Mouse (Mus musculus): Measurements from ENCODE around the gene Dimt1.
"Not testable (repeated sequence)": the region's sequence is repeated elsewhere in the genome, so short reads cannot be mapped to it uniquely, and the experiment has no call there.

Gene Dimt1

GRCm38 (mm10) chr13:106946594-106947540, at the start of gene Dimt1:
TSS of gene Dimt1 (plus strand) at chr13:106947127.
- in situ Hi-C loops (cut with MboI, MseI): loop anchor here (5.0 kb wide), 1 partner anchor 155 kb away; no protein-coding TSS in a partner anchor

GRCm38 (mm10) chr13:106904637-106905036, 42.3 kb upstream of the Dimt1 start:
- in situ Hi-C loops (cut with MboI, MseI): no loop called here

GRCm38 (mm10) chr13:106905154-106905553, 41.8 kb upstream of the Dimt1 start:
- in situ Hi-C loops (cut with MboI, MseI): not testable (repeated sequence)

DNA sequence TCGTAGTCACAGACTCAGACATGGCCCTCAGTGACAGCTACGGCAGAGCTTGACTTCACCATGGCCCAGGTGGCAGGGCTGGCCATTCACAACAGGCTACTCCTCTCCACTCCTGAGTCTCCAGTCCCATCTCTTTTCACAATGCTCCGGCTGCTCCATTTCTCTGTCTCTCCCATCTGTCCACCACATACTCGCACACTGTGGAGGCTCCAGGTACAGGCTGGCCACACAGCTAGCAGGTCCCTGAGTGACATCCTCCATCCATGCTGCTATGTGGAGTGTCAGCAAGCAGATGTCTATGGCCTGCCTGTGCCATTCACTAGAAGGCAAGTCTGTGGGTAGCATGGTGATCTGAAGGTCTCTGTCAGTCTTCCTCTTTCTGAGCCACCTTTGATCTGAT, 39.7 kb upstream of the Dimt1 start:
- in situ Hi-C loops (cut with MboI, MseI): no loop called here

- in situ Hi-C loops (cut with MboI, MseI): no loop called here
These were observed 36.8 kb upstream of the Dimt1 start for GRCm38 (mm10) chr13:106910096-106910495.

GRCm38 (mm10) chr13:106913125-106913736, 33.7 kb upstream of the Dimt1 start:
- in situ Hi-C loops (cut with MboI, MseI): no loop called here

DNA sequence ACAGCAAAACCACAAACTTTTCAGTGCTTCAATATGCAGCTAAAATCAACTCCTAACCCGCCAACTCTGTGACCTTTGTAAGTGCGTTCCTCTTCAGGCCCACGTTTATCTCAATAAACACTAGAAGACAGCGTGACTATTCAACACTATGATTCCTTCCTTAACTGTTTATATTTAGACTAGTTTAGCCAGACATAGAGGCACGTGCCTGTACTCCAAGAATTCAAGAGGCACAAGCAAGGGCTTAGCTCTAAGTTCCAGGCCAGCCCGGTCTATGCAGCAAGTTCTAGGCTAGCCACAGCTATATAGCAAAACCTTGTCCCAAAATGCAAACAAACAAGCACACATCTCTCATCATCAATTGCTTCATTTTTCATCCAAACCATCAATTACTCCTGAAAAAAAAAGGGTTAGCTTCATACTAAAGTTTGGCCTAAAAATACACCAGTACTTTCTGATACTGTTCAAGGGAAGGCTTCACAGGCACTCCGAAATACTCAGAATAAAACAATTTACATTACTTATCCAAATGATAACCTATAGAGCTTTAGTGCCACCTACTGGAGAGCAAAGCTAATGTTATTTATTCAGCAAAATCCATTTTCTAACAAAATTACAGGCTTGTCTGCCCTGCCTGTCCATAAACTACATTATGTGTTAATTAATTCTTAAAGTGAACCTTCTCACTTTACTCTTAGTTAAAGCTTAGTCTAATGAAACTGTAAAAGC, 28.4 kb upstream of the Dimt1 start:
- in situ Hi-C loops (cut with MboI, MseI): no loop called here

DNA sequence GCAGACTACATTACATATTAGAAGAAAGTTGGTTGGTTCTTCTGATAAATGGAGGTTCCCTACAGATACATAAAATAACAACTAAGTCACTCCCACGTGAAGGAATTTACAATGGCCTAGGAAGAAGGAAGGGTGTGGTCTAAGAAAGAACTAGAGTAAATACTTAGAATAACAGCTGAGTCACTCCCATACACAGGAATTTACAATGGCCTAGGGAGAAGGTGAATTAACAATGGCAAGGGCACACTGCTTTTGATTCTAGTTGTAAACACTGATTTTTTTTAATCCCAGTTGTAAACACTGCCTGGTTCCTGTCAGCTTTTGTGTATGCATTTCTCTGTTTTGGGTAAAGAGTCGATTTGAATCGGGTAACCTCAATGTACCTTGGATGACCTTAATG, 21.0 kb upstream of the Dimt1 start:
- in situ Hi-C loops (cut with MboI, MseI): not testable (repeated sequence)

- in situ Hi-C loops (cut with MboI, MseI): no loop called here
These were observed 18.6 kb upstream of the Dimt1 start for GRCm38 (mm10) chr13:106928296-106928695.

GRCm38 (mm10) chr13:106929201-106929600, 17.7 kb upstream of the Dimt1 start:
- in situ Hi-C loops (cut with MboI, MseI): no loop called here

DNA sequence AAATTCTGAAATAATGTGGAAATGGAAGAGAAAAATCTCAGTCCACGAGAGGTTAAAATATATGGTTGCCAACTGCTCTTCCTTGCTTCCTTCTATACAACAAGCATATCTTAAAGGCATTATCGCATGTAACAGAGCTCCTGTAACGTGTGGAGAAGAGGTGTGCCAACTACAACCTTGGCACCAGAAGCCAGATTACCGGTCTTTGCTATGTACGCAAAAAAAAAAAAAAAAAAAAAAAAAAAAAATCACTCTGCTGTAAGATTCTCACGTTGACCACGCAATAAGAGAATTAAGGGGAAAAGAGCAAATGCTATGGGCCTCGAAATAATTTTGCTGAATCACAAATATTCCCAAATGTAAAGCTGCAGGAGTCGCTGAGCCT, 11.1 kb upstream of the Dimt1 start:
- in situ Hi-C loops (cut with MboI, MseI): no loop called here

DNA sequence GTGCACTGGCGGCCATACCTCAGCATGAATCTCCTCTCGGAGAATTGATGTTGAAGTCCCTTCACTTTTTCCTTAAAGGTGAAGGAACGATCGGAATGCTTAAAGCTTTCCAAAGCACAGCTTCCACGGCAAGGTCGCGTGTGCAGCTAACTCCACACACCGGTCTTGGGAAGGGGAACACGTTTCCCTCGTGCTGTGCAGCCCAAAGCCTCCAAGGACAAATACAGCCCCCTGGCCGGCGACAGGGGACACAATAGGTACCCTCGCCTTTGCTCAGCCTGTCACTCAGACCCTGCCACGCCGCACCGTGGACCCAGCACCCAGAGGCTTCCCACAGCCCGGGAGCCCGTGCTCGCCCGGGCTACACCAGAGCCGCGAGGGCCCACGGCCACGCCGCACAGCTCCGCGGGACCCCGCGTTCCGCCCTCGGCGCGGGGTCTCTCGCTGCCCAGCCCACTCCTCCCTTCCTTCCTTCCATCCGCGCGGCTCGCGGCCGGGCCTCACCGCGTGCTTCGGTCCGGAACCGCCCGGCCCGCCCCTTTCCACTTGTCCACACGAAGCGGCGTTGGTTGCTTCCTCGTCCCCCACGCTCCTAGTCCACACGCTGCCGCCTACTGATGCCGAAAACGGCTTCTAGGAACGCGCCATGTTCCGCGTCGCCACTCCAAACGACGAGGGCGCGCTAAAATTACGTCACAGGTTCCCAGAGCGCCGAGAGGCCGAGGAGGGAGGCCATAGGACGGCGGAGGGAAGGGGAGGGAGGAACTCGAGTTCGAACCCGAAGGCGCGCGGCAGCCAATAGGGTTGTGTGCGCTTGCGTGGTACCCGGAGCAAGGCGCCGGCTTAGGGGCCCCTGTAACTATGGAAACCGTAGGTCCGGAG, 10.4 kb upstream of the Dimt1 start, which contains the start of gene Ipo11:
Gene Ipo11, minus strand, starts transcription at position 703 of the 882 bp plus-strand sequence.
- in situ Hi-C loops (cut with MboI, MseI): no loop called here

DNA sequence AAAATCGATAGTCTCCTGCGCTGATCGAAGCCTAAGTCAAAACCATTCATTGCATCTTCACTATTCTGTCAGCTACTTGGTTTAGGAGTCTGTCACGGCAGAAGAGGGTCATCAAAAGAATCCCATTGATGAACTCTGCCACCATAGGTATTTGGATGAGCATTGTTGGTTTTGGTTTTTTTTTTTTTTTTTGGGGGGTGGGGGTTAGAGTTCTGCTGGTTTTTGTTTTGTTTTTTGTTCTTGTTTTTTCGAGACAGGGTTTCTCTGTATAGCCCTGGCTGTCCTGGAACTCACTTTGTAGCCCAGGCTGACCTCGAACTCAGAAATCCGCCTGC, 9.8 kb upstream of the Dimt1 start:
- in situ Hi-C loops (cut with MboI, MseI): no loop called here

DNA sequence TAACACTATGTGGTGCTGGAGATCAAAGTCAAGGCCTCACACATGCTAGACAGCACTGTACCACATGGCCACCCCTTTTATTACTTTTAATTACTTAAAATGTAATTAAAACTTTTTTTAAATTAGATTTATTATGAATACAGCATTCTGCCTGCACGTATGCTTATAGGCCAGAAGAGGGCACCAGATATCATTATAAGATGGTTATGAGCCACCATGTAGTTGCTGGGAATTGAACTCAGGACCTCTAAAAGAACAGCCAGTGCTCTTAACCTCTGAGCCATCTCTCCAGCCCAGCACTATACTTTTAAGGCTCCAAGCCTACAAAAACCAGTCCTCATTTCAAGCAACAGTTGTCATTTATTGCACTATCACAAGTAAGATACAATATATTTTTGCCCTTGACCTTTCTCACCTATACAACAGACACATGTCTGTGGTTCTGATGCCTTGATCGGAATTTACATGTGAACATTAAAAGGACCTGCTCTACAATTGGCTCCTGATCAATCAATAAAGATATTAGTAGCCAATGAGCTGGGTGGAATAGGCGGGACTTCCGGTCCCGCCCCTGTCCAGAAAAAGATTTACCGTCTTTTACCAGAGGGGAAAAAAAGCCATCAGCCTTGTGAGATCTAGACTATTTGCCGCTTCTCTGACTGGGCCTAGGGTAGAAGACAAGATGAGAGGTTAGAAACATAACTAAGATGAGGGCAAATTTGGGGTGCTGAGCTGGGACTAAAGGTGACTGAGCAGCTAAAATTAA, 5.5 kb upstream of the Dimt1 start:
- in situ Hi-C loops (cut with MboI, MseI): loop anchor here (5.0 kb wide), 1 partner anchor 66 kb away; no protein-coding TSS in a partner anchor

DNA sequence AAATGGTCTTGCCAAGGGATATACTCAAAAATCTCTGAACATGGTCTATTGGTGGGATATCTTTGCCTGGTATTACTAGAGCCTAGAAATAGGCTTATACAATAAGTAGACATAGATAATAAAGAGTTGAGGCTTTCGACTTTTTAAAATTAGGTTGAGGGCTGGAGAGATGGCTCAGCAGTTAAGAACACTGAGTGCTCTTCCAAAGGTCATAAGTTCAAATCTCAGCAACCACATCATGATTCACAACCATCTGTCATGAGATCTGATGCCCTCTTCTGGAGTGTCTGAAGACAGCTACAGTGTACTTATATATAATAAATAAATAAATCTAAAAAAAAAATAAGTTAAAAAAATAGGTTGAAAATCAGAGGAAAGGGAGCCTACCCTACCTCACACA, 4.2 kb upstream of the Dimt1 start:
- in situ Hi-C loops (cut with MboI, MseI): loop anchor here (5.0 kb wide), 1 partner anchor 65 kb away; no protein-coding TSS in a partner anchor

- in situ Hi-C loops (cut with MboI, MseI): loop anchor here (5.0 kb wide), 1 partner anchor 157 kb away; no protein-coding TSS in a partner anchor
These were observed 1.4 kb upstream of the Dimt1 start for GRCm38 (mm10) chr13:106945518-106945917.

DNA sequence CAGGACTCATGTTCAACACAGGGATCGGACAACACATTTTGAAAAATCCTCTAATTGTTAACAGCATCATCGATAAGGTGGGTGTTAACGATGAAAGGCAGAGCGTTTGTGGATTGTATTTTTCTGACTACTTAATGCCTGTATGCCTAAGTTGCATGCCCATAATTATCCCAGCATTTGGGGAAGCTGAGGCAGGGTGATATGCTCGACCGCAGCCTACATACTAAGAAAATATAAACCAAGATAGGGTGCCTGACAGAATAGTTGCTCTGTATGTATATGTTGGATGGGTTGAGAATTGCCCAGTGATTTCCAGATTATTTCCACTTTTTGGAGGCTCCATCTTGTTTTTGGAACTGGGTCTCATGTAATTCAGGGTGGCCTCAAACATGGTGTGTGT, 656 bp downstream of the Dimt1 start:
- in situ Hi-C loops (cut with MboI, MseI): loop anchor here (5.0 kb wide), 1 partner anchor 155 kb away; no protein-coding TSS in a partner anchor

DNA sequence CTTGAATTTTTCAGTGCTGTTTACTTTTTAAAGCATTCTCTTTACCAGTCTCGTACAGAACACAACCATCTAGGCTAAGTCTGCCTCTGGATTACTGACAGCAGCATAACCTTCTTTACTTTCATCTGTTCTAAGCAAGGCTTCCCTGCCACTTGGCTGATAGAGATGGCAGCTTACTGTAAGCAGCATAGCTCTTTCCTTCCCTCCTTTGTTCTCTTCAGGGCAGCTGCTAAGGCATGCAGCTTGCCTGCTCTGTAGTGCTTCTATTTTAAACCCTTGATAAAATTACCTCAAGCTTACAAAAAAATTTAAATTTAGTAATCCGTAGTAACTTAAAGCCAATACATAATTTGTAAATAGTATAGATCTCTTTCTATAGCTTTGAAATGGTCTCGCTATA, 8.0 kb downstream of the Dimt1 start:
- in situ Hi-C loops (cut with MboI, MseI): no loop called here

DNA sequence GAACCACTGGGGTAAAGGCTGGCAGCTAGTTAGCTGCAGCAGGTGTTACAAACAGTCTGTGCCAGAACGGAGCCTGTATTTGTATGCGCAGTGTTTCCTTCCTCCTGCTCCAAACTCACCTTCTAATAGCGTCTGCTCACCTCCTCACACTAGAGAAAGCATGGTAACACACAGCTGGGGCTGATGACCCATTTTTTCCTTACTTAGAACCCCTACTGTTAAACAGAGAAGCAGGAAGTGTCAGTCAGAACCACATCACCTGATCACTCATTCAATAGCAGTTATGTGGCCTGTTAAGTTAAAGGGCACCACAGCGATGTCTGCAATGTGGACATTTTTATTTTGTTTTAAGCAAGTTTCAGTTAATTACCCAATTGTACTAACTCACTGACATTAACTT, 10.6 kb downstream of the Dimt1 start:
- in situ Hi-C loops (cut with MboI, MseI): no loop called here

DNA sequence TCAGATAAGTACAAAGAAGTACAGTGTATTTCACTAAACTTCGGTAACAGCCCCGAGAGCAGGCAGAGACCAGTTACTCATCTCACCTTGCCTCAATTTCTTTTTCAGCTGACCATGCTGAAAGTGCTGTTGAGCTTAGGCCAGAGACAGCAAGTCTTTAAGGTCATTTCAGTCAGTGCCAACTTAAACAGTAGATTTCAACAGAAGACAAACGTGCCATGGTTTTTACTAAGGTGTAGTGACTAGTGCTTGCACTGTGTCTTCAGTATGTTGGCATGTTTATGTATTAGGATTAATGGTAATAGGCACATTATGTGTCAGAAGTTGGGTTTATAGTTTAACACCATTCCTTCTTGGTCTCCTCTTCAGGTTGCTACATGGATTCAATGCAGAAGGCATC, 11.4 kb downstream of the Dimt1 start:
- in situ Hi-C loops (cut with MboI, MseI): no loop called here

All from regulatory T cell (primary cell).